Mouse (Mus musculus): ENCODE measurements at regions not wholly inside any gene's neighbourhood (a gene's known extent, or its start where the extent isn't known, plus 50 kb on each side); places are given as distances from the start of the nearest gene placed in this dataset.

GRCm38 (mm10) chr13:75204417-75204816, 114.8 kb downstream of the Pcsk1 start:
- no peak for DNase-seq (ENCODE audit: low spot score)

GRCm38 (mm10) chr13:75223944-75224343, 134.3 kb downstream of the Pcsk1 start:
- no peak for DNase-seq (ENCODE audit: low spot score)

- DNase-seq (ENCODE audit: low spot score) = no peak
These were observed 136.1 kb downstream of the Pcsk1 start for GRCm38 (mm10) chr13:75225581-75226297.

- peak; percentile 7 for DNase-seq (ENCODE audit: low spot score)
These were observed 138.1 kb downstream of the Pcsk1 start for GRCm38 (mm10) chr13:75227616-75228277.

- DNase-seq (ENCODE audit: low spot score) = no peak
These were observed 146.8 kb downstream of the Pcsk1 start for GRCm38 (mm10) chr13:75236424-75236823.
